Mouse (Mus musculus) 3T3-L1 (cell line): ENCODE measurements around the gene Pex26.

ENCODE experiments used
- DNase-seq: peaks from one replicate; pipeline ENCODE4 v3.0.0-alpha.2; 2015; ENCODE audit warnings: low read depth, low spot score

Gene Pex26

GRCm38 (mm10) chr6:121166098-121166552, 17.3 kb upstream of the Pex26 start:
- DNase-seq: no peak

- no peak for DNase-seq
Observed at GRCm38 (mm10) chr6:121167381-121167975, 16.0 kb upstream of the Pex26 start.

GRCm38 (mm10) chr6:121171102-121171501, 12.4 kb upstream of the Pex26 start:
- DNase-seq: no peak

- no peak for DNase-seq
Observed at GRCm38 (mm10) chr6:121173471-121173870, 10.0 kb upstream of the Pex26 start.

- DNase-seq: no peak
Observed at GRCm38 (mm10) chr6:121174761-121175160, 8.7 kb upstream of the Pex26 start.

- DNase-seq: no peak
Observed at GRCm38 (mm10) chr6:121176011-121176730, 7.3 kb upstream of the Pex26 start.

GRCm38 (mm10) chr6:121176731-121177098, 6.8 kb upstream of the Pex26 start:
- DNase-seq: no peak

- DNase-seq: no peak
Observed at GRCm38 (mm10) chr6:121177118-121177708, 6.3 kb upstream of the Pex26 start.

- peak; percentile 89 for DNase-seq
Observed at GRCm38 (mm10) chr6:121178700-121179358, 4.6 kb upstream of the Pex26 start.

- no peak for DNase-seq
Observed at GRCm38 (mm10) chr6:121179846-121180245, 3.6 kb upstream of the Pex26 start.

- DNase-seq: peak; percentile 89
Observed at GRCm38 (mm10) chr6:121184198-121185140, 1.0 kb downstream of the Pex26 start.

- no peak for DNase-seq
Observed at GRCm38 (mm10) chr6:121185232-121185631, 1.8 kb downstream of the Pex26 start.

- DNase-seq: no peak
Observed at GRCm38 (mm10) chr6:121191261-121192009, 8.0 kb downstream of the Pex26 start.

- DNase-seq: no peak
Observed at GRCm38 (mm10) chr6:121194061-121194955, 10.8 kb downstream of the Pex26 start.

GRCm38 (mm10) chr6:121194956-121195731, 11.7 kb downstream of the Pex26 start:
- no peak for DNase-seq

GRCm38 (mm10) chr6:121197807-121198365, 14.4 kb downstream of the Pex26 start:
- no peak for DNase-seq

- no peak for DNase-seq
Observed at GRCm38 (mm10) chr6:121200458-121200857, 17.0 kb downstream of the Pex26 start.

- no peak for DNase-seq
Observed at GRCm38 (mm10) chr6:121202026-121202425, 18.6 kb downstream of the Pex26 start.
